Mouse (Mus musculus) adrenal gland, postnatal 25 days (tissue): ENCODE measurements around the gene Gpr27. TPM values are rescaled to one million over a fixed set of nuclear protein-coding genes. Genes with fewer than 3 reads are reported as not detected.
A peak's percentile ranks its signal among the peaks of the same experiment; 100 is the strongest.

ENCODE experiments used
- DNase-seq: peaks from one replicate; pipeline ENCODE4 v3.0.0; 2021; ENCODE audit warnings: mixed read lengths
- total RNA-seq: library from RNA; stranded (reverse); gene quantifications from 2 replicates; pipeline ENCODE4 v1.2.3, GENCODE M21; 2021

Gpr27 gene
- total RNA-seq, 1 experiment from 2014 or later: 2.5 TPM

DNA sequence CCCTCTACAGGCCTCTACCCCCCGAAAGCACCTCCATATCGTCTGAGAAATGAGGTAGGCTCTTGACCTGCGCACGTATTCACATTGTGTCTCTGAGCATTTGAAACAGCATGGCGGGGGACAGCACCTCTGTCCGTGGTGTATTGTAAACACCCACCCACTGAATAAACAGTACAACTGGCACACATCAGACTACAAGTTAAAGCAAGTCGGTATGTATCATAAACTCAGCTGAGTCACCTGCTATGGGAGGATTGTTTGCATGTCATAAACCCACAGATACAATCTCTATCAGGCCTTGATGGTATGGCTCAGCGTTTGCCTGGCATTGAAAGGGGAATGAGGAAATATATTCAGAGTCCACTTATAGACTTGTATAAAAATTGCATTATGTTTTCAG lies 15.2 kb upstream of the Gpr27 start:
- DNase-seq: no peak

DNA sequence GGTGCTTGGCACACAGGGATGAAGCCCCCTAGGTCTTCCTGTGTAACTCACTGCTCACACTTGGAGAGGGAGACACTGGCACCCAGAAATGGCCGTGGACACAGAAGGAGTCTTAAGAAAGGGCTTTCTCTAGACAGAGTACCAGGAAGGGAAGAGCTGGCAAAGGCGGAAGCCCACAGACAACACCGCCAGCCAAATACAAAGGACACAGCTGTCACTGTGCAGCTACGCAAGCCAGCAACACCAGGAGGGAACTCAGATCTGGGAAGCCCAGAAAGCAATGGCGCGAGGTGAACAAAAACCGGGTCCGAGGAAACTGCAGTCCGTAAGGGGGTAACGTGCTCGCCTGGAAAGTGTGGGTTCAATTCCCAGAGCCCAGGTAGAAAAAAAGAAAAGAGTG lies 14.4 kb upstream of the Gpr27 start:
- no peak for DNase-seq

DNA sequence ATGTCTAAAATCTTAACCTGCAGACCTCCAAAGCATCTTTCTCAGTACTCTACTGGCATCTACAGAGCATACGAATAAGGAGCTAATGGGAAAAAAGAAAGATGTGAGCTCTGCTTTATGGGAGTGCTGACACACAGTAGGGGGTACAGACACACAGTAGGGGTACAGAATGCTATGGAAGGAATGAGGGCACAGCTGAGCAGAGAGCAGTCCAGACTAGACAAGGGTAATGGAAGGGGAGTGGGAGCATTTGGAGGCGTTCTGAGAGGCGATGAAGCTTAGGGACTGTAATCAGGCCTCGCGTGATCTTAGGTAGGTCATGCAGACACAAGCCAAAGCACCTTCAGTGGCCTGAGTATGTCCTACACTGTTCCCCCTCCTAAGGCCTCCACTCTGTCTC lies 8.5 kb upstream of the Gpr27 start:
- no peak for DNase-seq

- no peak for DNase-seq
These were observed 7.6 kb upstream of the Gpr27 start for GRCm38 (mm10) chr6:99684899-99685298.

DNA sequence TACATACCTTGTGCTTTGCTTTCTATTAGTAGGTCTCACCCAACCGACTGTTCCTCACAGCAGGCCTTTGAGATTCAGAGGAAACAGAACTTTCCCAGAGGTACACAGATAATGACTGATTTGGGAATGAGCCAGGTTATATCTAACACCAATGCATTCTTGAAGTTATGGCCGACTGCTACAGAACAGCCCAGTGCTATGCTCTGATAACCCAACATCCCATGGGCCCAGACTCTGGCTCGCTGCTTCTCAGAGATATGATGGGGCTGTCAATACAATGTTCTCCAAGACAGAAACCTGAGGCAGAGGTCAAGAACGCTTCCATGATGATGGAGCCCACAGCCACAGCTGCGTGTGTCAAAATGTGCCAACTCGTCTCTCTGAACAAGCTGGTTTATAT lies 4.0 kb upstream of the Gpr27 start:
- DNase-seq: no peak

- DNase-seq: no peak
These were observed 743 bp upstream of the Gpr27 start for GRCm38 (mm10) chr6:99691666-99692205.

- DNase-seq: peak; percentile 21
These were observed 700 bp downstream of the Gpr27 start for GRCm38 (mm10) chr6:99692916-99693841.

- no peak for DNase-seq
These were observed 8.0 kb downstream of the Gpr27 start for GRCm38 (mm10) chr6:99700484-99700883.

GRCm38 (mm10) chr6:99711576-99712101 lies 19.2 kb downstream of the Gpr27 start:
- DNase-seq: no peak

DNA sequence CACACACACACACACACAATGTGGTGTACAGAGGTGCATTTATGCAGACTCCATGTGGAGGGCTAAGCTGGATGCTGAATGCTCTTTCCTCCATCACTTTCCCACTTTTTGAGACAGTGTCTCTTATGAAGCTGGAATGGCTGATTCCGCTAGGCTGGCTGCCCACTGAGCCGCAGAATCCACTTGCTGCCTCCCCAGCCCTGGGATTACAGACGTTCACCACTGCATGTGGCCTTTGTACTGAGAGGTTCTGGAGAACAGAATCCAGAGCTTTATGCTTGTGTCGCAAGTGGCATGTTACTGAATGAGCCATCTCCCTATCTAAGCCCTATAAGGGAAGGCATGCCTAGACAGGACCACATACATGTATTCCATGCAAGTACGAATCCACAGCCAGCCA lies 20.8 kb downstream of the Gpr27 start:
- no peak for DNase-seq

GRCm38 (mm10) chr6:99715191-99715590 lies 22.7 kb downstream of the Gpr27 start:
- no peak for DNase-seq

GRCm38 (mm10) chr6:99715913-99716312 lies 23.4 kb downstream of the Gpr27 start:
- DNase-seq: no peak

- DNase-seq: no peak
These were observed 28.6 kb downstream of the Gpr27 start for GRCm38 (mm10) chr6:99721032-99721431.

DNA sequence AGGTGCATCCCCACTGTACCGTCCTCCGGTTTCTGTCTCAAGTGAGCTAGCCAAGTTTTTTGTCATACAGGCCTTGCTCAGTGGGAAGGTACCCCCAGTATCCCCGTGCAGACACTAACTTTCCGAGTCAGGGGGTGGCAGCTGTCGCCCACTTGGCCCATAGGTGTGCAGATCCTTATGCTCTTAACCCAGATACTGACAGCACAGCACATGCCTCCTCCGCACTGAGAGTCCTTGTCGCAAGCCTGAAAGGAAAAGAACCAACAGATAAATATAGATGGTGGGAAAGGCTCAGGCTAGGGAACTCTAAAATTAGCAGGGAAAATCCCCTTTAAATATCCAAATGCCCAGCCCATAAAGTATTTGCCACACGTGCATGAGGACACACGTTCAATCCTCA lies 29.9 kb downstream of the Gpr27 start:
- no peak for DNase-seq

GRCm38 (mm10) chr6:99725971-99726561 lies 33.6 kb downstream of the Gpr27 start, which contains the start of gene Prok2:
Prok2 (minus strand) TSS chr6:99726392.
- DNase-seq: peak; percentile 8

- DNase-seq: no peak
These were observed 34.3 kb downstream of the Gpr27 start for GRCm38 (mm10) chr6:99726576-99727303.

- DNase-seq: no peak
These were observed 37.4 kb downstream of the Gpr27 start for GRCm38 (mm10) chr6:99729853-99730252.

GRCm38 (mm10) chr6:99731926-99732325 lies 39.4 kb downstream of the Gpr27 start:
- DNase-seq: no peak

DNA sequence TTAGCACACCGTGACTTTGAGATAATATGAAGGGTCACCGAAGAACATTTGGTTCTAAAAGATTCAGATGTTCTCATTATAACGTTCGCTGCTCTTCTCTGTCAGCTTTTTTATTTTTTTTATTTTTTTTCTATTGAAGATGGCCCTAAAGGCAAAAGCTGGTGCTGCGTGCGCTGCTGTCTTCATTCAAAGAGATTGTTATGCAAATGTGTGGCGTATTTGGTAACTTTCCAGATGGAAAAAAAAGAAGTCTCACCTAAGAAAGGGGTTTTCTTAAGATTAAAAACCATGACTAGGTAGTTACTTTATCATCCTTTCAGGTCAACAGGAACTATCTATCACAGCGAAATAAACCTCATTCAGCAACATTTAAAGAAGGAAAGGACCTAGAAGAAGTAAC lies 40.2 kb downstream of the Gpr27 start:
- no peak for DNase-seq

DNA sequence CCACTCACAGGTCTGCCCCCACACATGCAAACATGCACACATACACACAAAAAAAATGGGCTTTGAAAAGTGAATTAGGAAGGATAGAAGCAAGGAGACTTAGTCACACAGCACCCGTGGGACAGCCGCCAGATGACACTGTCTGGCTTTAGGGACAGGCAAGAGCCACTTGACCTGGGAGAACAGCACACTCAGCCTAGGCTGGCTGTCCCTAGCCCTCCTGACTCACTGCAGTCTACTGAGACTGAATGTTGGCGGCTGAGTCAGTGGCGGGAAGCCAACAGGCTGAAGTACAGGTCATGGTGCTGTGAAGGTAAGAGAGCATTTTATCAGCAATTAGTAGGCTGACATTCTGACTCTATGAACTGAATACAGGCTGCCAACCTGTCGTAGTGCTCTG lies 42.2 kb downstream of the Gpr27 start:
- DNase-seq: peak; percentile 76

- DNase-seq: no peak
These were observed 50.4 kb downstream of the Gpr27 start for GRCm38 (mm10) chr6:99742866-99743265.
